8 mouse cellular contexts compared by ENCODE assay signal in genomic region chrX:108834090-108834774, GRCm38 (mm10). TPM values are rescaled to one million over a fixed set of nuclear protein-coding genes. Genes with fewer than 3 reads are reported as not detected.
DNase-seq lines count a peak whose midpoint lies in the region; ATAC-seq and TF ChIP-seq lines count a peak whose summit lies in the region.

Gene Brwd3, minus strand, starts transcription at chrX:108834372.

- H3K4me1 ChIP-seq in bone marrow, adult 2 months (ENCODE audit: control insufficient read depth, insufficient read depth, low read length): no peaks in the 10 kb centered on the region
- H3K4me1 ChIP-seq in embryonic facial prominence, embryonic 15.5 days: no peaks in the 10 kb centered on the region
- no peaks in the 10 kb centered on the region for H3K4me1 ChIP-seq in kidney, embryonic 14.5 days (ENCODE audit: control insufficient read depth, insufficient read depth, low read length)
- H3K4me1 ChIP-seq in limb, embryonic 15.5 days: no peaks in the 10 kb centered on the region

- DNase-seq in 416B (ENCODE audit: low read depth): peak; percentile 96
- peak; percentile 86 to 90 for DNase-seq in heart, adult 9 months (ENCODE audit: low spot score in 2 of 2)
- DNase-seq in monocyte, adult 2 months (ENCODE audit: low read depth in 1 of 2, low spot score in 2 of 2): peak; percentile 64 to 75
- peak; percentile 88 to 90 for DNase-seq in spleen, postnatal 36 days (ENCODE audit: low spot score in 2 of 2)

- ATAC-seq in embryonic facial prominence, embryonic 15.5 days (ENCODE audit: insufficient number of reproducible peaks, low FRiP score, low TSS enrichment, low read depth): peak; percentile 94
- ATAC-seq in kidney, embryonic 14.5 days (ENCODE audit: low FRiP score, low TSS enrichment): peak; percentile 97
- peak; percentile 93 for ATAC-seq in limb, embryonic 15.5 days (ENCODE audit: insufficient number of reproducible peaks, low FRiP score, low TSS enrichment, low read depth)

- peak; percentile 38; the same call in 1 of the 2 replicates for TF ChIP-seq CTCF in bone marrow, adult 2 months (IDR thresholded peaks at IDR 0.05; ENCODE audit: control insufficient read depth, insufficient read depth, low read length)

- peak within 1 kb of the TSS; percentile 42 for H3K9ac ChIP-seq in embryonic facial prominence, embryonic 15.5 days
- H3K9ac ChIP-seq in kidney, embryonic 14.5 days (ENCODE audit: low read depth, low read length): peak within 1 kb of the TSS; percentile 64
- H3K9ac ChIP-seq in limb, embryonic 15.5 days: peak within 1 kb of the TSS; percentile 31

- H3K4me3 ChIP-seq in bone marrow, adult 2 months (replicated peaks; ENCODE audit: control insufficient read depth, low read depth, low read length): peak within 1 kb of the TSS; percentile 98
- peak within 1 kb of the TSS; percentile 59 for H3K4me3 ChIP-seq in embryonic facial prominence, embryonic 15.5 days (replicated peaks)
- peak within 1 kb of the TSS; percentile 53 for H3K4me3 ChIP-seq in kidney, embryonic 14.5 days (ENCODE audit: low read length)
- H3K4me3 ChIP-seq in limb, embryonic 15.5 days: peak within 1 kb of the TSS; percentile 55

- H3K36me3 ChIP-seq in embryonic facial prominence, embryonic 15.5 days: no peaks in the 10 kb centered on the region
- H3K36me3 ChIP-seq in kidney, embryonic 14.5 days (ENCODE audit: control insufficient read depth, insufficient read depth, low read length): no peaks in the 10 kb centered on the region
- no peaks in the 10 kb centered on the region for H3K36me3 ChIP-seq in limb, embryonic 15.5 days

- H3K27me3 ChIP-seq in embryonic facial prominence, embryonic 15.5 days: no peaks in the 10 kb centered on the region
- no peaks in the 10 kb centered on the region for H3K27me3 ChIP-seq in kidney, embryonic 14.5 days (ENCODE audit: control insufficient read depth, insufficient read depth, low read length)
- H3K27me3 ChIP-seq in limb, embryonic 15.5 days: no peaks in the 10 kb centered on the region

- H3K9me3 ChIP-seq in embryonic facial prominence, embryonic 15.5 days (replicated peaks): no peaks in the 10 kb centered on the region
- H3K9me3 ChIP-seq in kidney, embryonic 14.5 days (ENCODE audit: control insufficient read depth, low read length): no peaks in the 10 kb centered on the region
- no peaks in the 10 kb centered on the region for H3K9me3 ChIP-seq in limb, embryonic 15.5 days

- 0 out of 2 replicates have a peak, but pooled peaks have one; percentile 12 for TF ChIP-seq POLR2A in bone marrow, adult 2 months (IDR thresholded peaks at IDR 0.05; ENCODE audit: borderline replicate concordance, control insufficient read depth, low read depth, low read length)

- WGBS in bone marrow, adult 2 months: 11% methylated on average over 35 of the region's 39 CpGs
- 19% methylated on average over 31 of the region's 39 CpGs for WGBS in embryonic facial prominence, embryonic 15.5 days
- 26% methylated on average over 34 of the region's 39 CpGs for WGBS in kidney, embryonic 14.5 days
- 20% methylated on average over 35 of the region's 39 CpGs for WGBS in limb, embryonic 15.5 days

- H3K4me2 ChIP-seq in embryonic facial prominence, embryonic 15.5 days (replicated peaks): peak within 1 kb of the TSS; percentile 43
- peak within 1 kb of the TSS; percentile 49 for H3K4me2 ChIP-seq in kidney, embryonic 14.5 days (replicated peaks; ENCODE audit: low read depth, low read length)
- H3K4me2 ChIP-seq in limb, embryonic 15.5 days: peak within 1 kb of the TSS; percentile 51

- peak within 1 kb of the TSS; percentile 77 for H3K27ac ChIP-seq in bone marrow, adult 2 months (ENCODE audit: control insufficient read depth, insufficient read depth, low read depth, low read length, poor library complexity)
- peak within 1 kb of the TSS; percentile 87 for H3K27ac ChIP-seq in embryonic facial prominence, embryonic 15.5 days (replicated peaks)
- peak within 1 kb of the TSS; percentile 73; the same call in 1 of the 2 replicates for H3K27ac ChIP-seq in kidney, embryonic 14.5 days (ENCODE audit: low read depth, low read length)
- H3K27ac ChIP-seq in limb, embryonic 15.5 days: peak within 1 kb of the TSS; percentile 81

RNA-seq across cellular contexts. Expression of gene Brwd3, which starts in this region (rescaled TPM):
- polyA plus RNA-seq in bone marrow, adult 2 months (2011; ENCODE audit: insufficient read depth, insufficient read length, low replicate concordance, missing spikeins): 1.9 and 5.6 TPM in 2 replicates
- 3.0 and 3.8 TPM in 2 replicates for polyA plus RNA-seq in embryonic facial prominence, embryonic 15.5 days (2015; fragmentation: Nextera tagmentation; extraction: Ambion mirVana)
- 3.1 and 4.5 TPM in 2 replicates for polyA plus RNA-seq in kidney, embryonic 14.5 days (2014; fragmentation: Nextera tagmentation; extraction: Ambion mirVana)
- polyA plus RNA-seq in limb, embryonic 15.5 days (2015; fragmentation: Nextera tagmentation; extraction: Ambion mirVana): 2.9 and 3.3 TPM in 2 replicates

Comparison
In these comparisons a context has a peak if more than half of its experiments do, and no peak if none do; other contexts are left out.
1. Peak in every context shown above with its lines: DNase-seq, ATAC-seq, H3K4me3 ChIP-seq and H3K27ac ChIP-seq.